Mouse (Mus musculus) kidney, embryonic 14.5 days (tissue): ENCODE results near the gene Camta1. TPM values are rescaled to one million over a fixed set of nuclear protein-coding genes. Genes with fewer than 3 reads are reported as not detected.

ENCODE experiments used
- ATAC-seq: fragments of 200-750 bp; cut with Nextera tagmentation; 2 replicates; pipeline ENCODE4 v1.8.0; 2017; ENCODE audit warnings: moderate number of reproducible peaks, mild to moderate bottlenecking, moderate TSS enrichment, moderate library complexity; ENCODE audit not compliant: low FRiP score, low TSS enrichment
- H3K27ac ChIP-seq: fragments of 300-500 bp; sonication (generic); 2 replicates; pipeline ENCODE4 v1.5.1; 2014; ENCODE audit warnings: low read depth, mild to moderate bottlenecking, low read length, moderate library complexity, mixed read lengths
- H3K27me3 ChIP-seq: fragments of 300-500 bp; sonication (generic); 2 replicates; pipeline ENCODE4 v1.6.1; 2014; ENCODE audit warnings: mild to moderate bottlenecking, low read length; ENCODE audit not compliant: control insufficient read depth, insufficient read depth
- H3K36me3 ChIP-seq: fragments of 300-500 bp; sonication (generic); 2 replicates; pipeline ENCODE4 v1.6.1; 2014; ENCODE audit warnings: low read length, mixed read lengths; ENCODE audit not compliant: control insufficient read depth, insufficient read depth
- H3K4me1 ChIP-seq: fragments of 300-500 bp; sonication (generic); 2 replicates; pipeline ENCODE4 v1.6.1; 2014; ENCODE audit warnings: low read length, mixed read lengths; ENCODE audit not compliant: control insufficient read depth, insufficient read depth
- H3K4me2 ChIP-seq: fragments of 300-500 bp; sonication (generic); replicated peaks from 2 replicates; pipeline ENCODE4 v1.6.1; 2014; ENCODE audit warnings: low read depth, mild to moderate bottlenecking, low read length
- H3K4me3 ChIP-seq: fragments of 300-500 bp; sonication (generic); 2 replicates; pipeline ENCODE4 v1.5.1; 2014; ENCODE audit warnings: mild to moderate bottlenecking, low read length
- H3K9ac ChIP-seq: fragments of 300-500 bp; sonication (generic); 2 replicates; pipeline ENCODE4 v1.6.1; 2014; ENCODE audit warnings: low read depth, mild to moderate bottlenecking, low read length, moderate library complexity
- H3K9me3 ChIP-seq: fragments of 300-500 bp; sonication (generic); 2 replicates; pipeline ENCODE4 v1.6.1; 2016; ENCODE audit warnings: low read length; ENCODE audit not compliant: control insufficient read depth
- WGBS: fragments of 180-500 bp; shearing (Covaris S2); extraction: QIAGEN DNeasy Blood & Tissue Kit; methylation state at CpG from one replicate; pipeline ENCODE4 v1.1.7; 2014; 5-methylcytosine and 5-hydroxymethylcytosine counted together
- polyA plus RNA-seq: library from polyadenylated mRNA; unstranded; fragments of >200 nt; fragmentation: Nextera tagmentation; extraction: Ambion mirVana; gene quantifications from 2 replicates; pipeline ENCODE4 v1.2.1, GENCODE M21; 2014

The Camta1 gene
- polyA plus RNA-seq, 1 experiment from 2014 or later = 107 TPM

DNA sequence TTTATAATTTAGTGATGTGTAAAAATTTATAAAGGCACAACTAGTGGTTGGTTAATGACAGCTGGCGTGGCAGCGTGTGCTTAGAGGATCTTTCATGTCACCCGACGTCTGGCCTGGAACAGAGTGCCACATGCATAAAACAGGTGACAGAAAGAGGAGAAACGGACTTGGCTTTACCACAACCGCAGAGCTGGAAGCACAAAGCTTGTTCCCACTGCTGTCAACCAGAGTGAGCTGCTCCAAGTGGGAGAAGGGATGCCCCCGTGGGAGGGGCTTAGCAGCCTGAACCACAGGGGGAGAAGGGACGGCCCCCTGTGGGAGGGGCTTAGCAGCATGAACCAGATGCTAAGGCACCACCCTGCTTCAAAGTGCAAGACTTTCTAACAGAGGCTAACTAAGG is 452.9 kb downstream of the Camta1 start:
- H3K27me3 ChIP-seq = no peaks in the 10 kb centered on the region
- no peak overlapping the region for H3K4me3 ChIP-seq
- H3K27ac ChIP-seq = no peak overlapping the region
- H3K4me2 ChIP-seq = no peak overlapping the region
- ATAC-seq = no peak
- WGBS = 59% methylated on average over 8 of the region's 8 CpGs
- H3K36me3 ChIP-seq = no peaks in the 10 kb centered on the region
- no peak overlapping the region for H3K9ac ChIP-seq
- no peaks in the 10 kb centered on the region for H3K9me3 ChIP-seq
- H3K4me1 ChIP-seq = peaks cover 9% of the 10 kb centered on the region; the same call in 1 of the 2 replicates

GRCm38 (mm10) chr4:151408246-151408645 is 453.4 kb downstream of the Camta1 start:
- H3K36me3 ChIP-seq = no peaks in the 10 kb centered on the region
- no peaks in the 10 kb centered on the region for H3K27me3 ChIP-seq
- no peaks in the 10 kb centered on the region for H3K9me3 ChIP-seq
- no peak overlapping the region for H3K9ac ChIP-seq
- no peak for ATAC-seq
- no peak overlapping the region for H3K27ac ChIP-seq
- peaks cover 9% of the 10 kb centered on the region; the same call in 1 of the 2 replicates for H3K4me1 ChIP-seq
- no peak overlapping the region for H3K4me2 ChIP-seq
- 90% methylated on average over 4 of the region's 4 CpGs for WGBS
- H3K4me3 ChIP-seq = no peak overlapping the region

GRCm38 (mm10) chr4:151407129-151407528 is 454.5 kb downstream of the Camta1 start:
- H3K9me3 ChIP-seq = no peaks in the 10 kb centered on the region
- 89% methylated on average over 2 of the region's 2 CpGs for WGBS
- no peak overlapping the region for H3K4me3 ChIP-seq
- H3K4me1 ChIP-seq = peaks cover 12% of the 10 kb centered on the region; the same call in 1 of the 2 replicates
- no peaks in the 10 kb centered on the region for H3K36me3 ChIP-seq
- H3K27ac ChIP-seq = no peak overlapping the region
- no peak overlapping the region for H3K4me2 ChIP-seq
- no peak for ATAC-seq
- no peak overlapping the region for H3K9ac ChIP-seq
- no peaks in the 10 kb centered on the region for H3K27me3 ChIP-seq

GRCm38 (mm10) chr4:151404581-151405256 is 457.0 kb downstream of the Camta1 start:
- peak; percentile 87 for ATAC-seq
- no peaks in the 10 kb centered on the region for H3K27me3 ChIP-seq
- no peaks in the 10 kb centered on the region for H3K9me3 ChIP-seq
- 25% methylated on average over 17 of the region's 17 CpGs for WGBS
- no peak overlapping the region for H3K9ac ChIP-seq
- no peak overlapping the region; the same call in 1 of the 2 replicates for H3K4me2 ChIP-seq
- no peaks in the 10 kb centered on the region for H3K36me3 ChIP-seq
- H3K27ac ChIP-seq = peak overlapping the region; percentile 30; the same call in 1 of the 2 replicates
- H3K4me1 ChIP-seq = peaks cover 16% of the 10 kb centered on the region; the same call in 1 of the 2 replicates
- no peak overlapping the region for H3K4me3 ChIP-seq

- Histone ChIP-seq H3K27me3 (no peaks in the 10 kb centered on the region), H3K9me3 (no peaks in the 10 kb centered on the region), H3K4me2 (no peak overlapping the region), H3K4me1 (peaks cover 16% of the 10 kb centered on the region; the same call in 1 of the 2 replicates), H3K36me3 (no peaks in the 10 kb centered on the region), H3K27ac (no peak overlapping the region), H3K4me3 (no peak overlapping the region), H3K9ac (no peak overlapping the region)
- ATAC-seq = no peak
- 60% methylated on average over 22 of the region's 22 CpGs for WGBS
These were observed 459.8 kb downstream of the Camta1 start for GRCm38 (mm10) chr4:151401685-151402397.

GRCm38 (mm10) chr4:151396536-151396935 is 465.1 kb downstream of the Camta1 start:
- Histone ChIP-seq H3K4me1 (no peaks in the 10 kb centered on the region), H3K9ac (no peak overlapping the region), H3K4me2 (no peak overlapping the region), H3K27ac (no peak overlapping the region), H3K36me3 (no peaks in the 10 kb centered on the region), H3K9me3 (no peaks in the 10 kb centered on the region), H3K4me3 (no peak overlapping the region), H3K27me3 (no peaks in the 10 kb centered on the region)
- 84% methylated on average over 7 of the region's 7 CpGs for WGBS
- no peak for ATAC-seq

DNA sequence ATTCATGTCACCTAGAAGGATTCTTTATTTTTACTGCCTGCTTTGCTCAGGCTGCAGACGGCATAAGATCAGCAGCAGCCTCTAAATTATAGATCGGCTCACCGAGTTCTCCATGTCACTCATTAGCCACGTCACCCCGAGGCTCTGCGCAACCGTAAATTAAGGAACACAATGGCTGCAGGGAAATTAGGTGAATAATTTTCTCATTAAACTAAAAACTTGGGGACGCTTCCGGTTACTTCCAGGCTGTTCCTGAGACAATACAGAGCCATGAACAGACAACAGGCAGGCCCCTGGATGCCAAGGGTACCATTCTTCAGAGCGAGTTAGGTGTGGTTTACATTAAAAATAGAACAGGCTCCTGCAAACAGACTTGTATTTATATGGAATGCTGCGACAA is 472.3 kb downstream of the Camta1 start:
- no peaks in the 10 kb centered on the region for H3K9me3 ChIP-seq
- no peak overlapping the region for H3K4me3 ChIP-seq
- no peak for ATAC-seq
- no peaks in the 10 kb centered on the region for H3K36me3 ChIP-seq
- 36% methylated on average over 11 of the region's 11 CpGs for WGBS
- no peak overlapping the region for H3K27ac ChIP-seq
- H3K4me1 ChIP-seq = peaks cover 31% of the 10 kb centered on the region
- H3K4me2 ChIP-seq = no peak overlapping the region
- peaks cover 2% of the 10 kb centered on the region; the same call in 1 of the 2 replicates for H3K27me3 ChIP-seq
- no peak overlapping the region for H3K9ac ChIP-seq

- H3K4me2 ChIP-seq = peak overlapping the region; percentile 69
- H3K27me3 ChIP-seq = peaks cover 2% of the 10 kb centered on the region; the same call in 1 of the 2 replicates
- no peaks in the 10 kb centered on the region for H3K9me3 ChIP-seq
- peak; percentile 14; the same call in 1 of the 2 replicates for ATAC-seq
- H3K36me3 ChIP-seq = no peaks in the 10 kb centered on the region
- under 1% methylated on average over 24 of the region's 24 CpGs for WGBS
- peak overlapping the region; percentile 43 for H3K4me3 ChIP-seq
- peak overlapping the region; percentile 83 for H3K27ac ChIP-seq
- H3K4me1 ChIP-seq = peaks cover 31% of the 10 kb centered on the region
- H3K9ac ChIP-seq = peak overlapping the region; percentile 48
These were observed 474.8 kb downstream of the Camta1 start for GRCm38 (mm10) chr4:151386701-151387451.
